ENCODE assay signal across 22 mouse cellular contexts in genomic region chr16:77384021-77384729, GRCm38 (mm10).
DNase-seq lines count a peak whose midpoint lies in the region; ATAC-seq lines count a peak whose summit lies in the region.
"Had no signal": no experiment of that assay in that cellular context is flagged by ENCODE, and none has a peak within 500 bp of the region (broad histone marks: within the 10 kb centered on the region; RNA-seq: fewer than 3 reads in every experiment).

No protein-coding gene starts in this region.

- H3K4me3 ChIP-seq in forebrain, embryonic 12.5 days (replicated peaks): no peak overlapping the region
- no peak overlapping the region for H3K4me3 ChIP-seq in forebrain, embryonic 14.5 days (ENCODE audit: low read depth, low read length)
- H3K4me3 ChIP-seq in neural tube, embryonic 11.5 days (ENCODE audit: low read depth, low read length): no peak overlapping the region
- H3K4me3 ChIP-seq in midbrain, embryonic 15.5 days: no peak overlapping the region
- H3K4me3 ChIP-seq: limb, embryonic 10.5 days; megakaryocyte, embryonic 14.5 days had no signal

- H3K27ac ChIP-seq in forebrain, embryonic 12.5 days: no peak overlapping the region
- no peak overlapping the region for H3K27ac ChIP-seq in forebrain, embryonic 14.5 days (ENCODE audit: low read depth, low read length)
- H3K27ac ChIP-seq in neural tube, embryonic 11.5 days (ENCODE audit: low read depth, low read length): peak overlapping the region; percentile 39; the same call in 1 of the 2 replicates
- no peak overlapping the region for H3K27ac ChIP-seq in midbrain, embryonic 15.5 days
- H3K27ac ChIP-seq: limb, embryonic 10.5 days had no signal

- no peaks in the 10 kb centered on the region for H3K27me3 ChIP-seq in forebrain, embryonic 12.5 days
- H3K27me3 ChIP-seq in forebrain, embryonic 14.5 days (replicated peaks; ENCODE audit: control insufficient read depth, insufficient read depth, low read length): no peaks in the 10 kb centered on the region
- no peaks in the 10 kb centered on the region for H3K27me3 ChIP-seq in neural tube, embryonic 11.5 days (ENCODE audit: control insufficient read depth, insufficient read depth, low read length)
- no peaks in the 10 kb centered on the region for H3K27me3 ChIP-seq in midbrain, embryonic 15.5 days (replicated peaks)
- H3K27me3 ChIP-seq: CH12.LX; megakaryocyte, embryonic 14.5 days had no signal

- no peaks in the 10 kb centered on the region for H3K9me3 ChIP-seq in forebrain, embryonic 12.5 days
- no peaks in the 10 kb centered on the region for H3K9me3 ChIP-seq in forebrain, embryonic 14.5 days (replicated peaks; ENCODE audit: control insufficient read depth, low read length)
- H3K9me3 ChIP-seq in neural tube, embryonic 11.5 days (ENCODE audit: control insufficient read depth, low read length): no peaks in the 10 kb centered on the region
- H3K9me3 ChIP-seq in midbrain, embryonic 15.5 days: no peaks in the 10 kb centered on the region
- H3K9me3 ChIP-seq: limb, embryonic 10.5 days; megakaryocyte, embryonic 14.5 days had no signal

- H3K4me1 ChIP-seq in forebrain, embryonic 12.5 days: peaks cover 34% of the 10 kb centered on the region
- H3K4me1 ChIP-seq in forebrain, embryonic 14.5 days (ENCODE audit: control insufficient read depth, insufficient read depth, low read length): peaks cover 14% of the 10 kb centered on the region; the same call in 1 of the 2 replicates
- peaks cover 17% of the 10 kb centered on the region for H3K4me1 ChIP-seq in neural tube, embryonic 11.5 days (ENCODE audit: control insufficient read depth, insufficient read depth, low read length)
- H3K4me1 ChIP-seq in midbrain, embryonic 15.5 days: peaks cover 23% of the 10 kb centered on the region
- H3K4me1 ChIP-seq: megakaryocyte, embryonic 14.5 days had no signal

- H3K36me3 ChIP-seq in forebrain, embryonic 12.5 days (replicated peaks): no peaks in the 10 kb centered on the region
- H3K36me3 ChIP-seq in forebrain, embryonic 14.5 days (ENCODE audit: control insufficient read depth, insufficient read depth, low read length): no peaks in the 10 kb centered on the region
- no peaks in the 10 kb centered on the region for H3K36me3 ChIP-seq in neural tube, embryonic 11.5 days (ENCODE audit: control insufficient read depth, insufficient read depth, low read length)
- H3K36me3 ChIP-seq in midbrain, embryonic 15.5 days (replicated peaks): no peaks in the 10 kb centered on the region
- H3K36me3 ChIP-seq: limb, embryonic 10.5 days had no signal

- no peak overlapping the region for H3K9ac ChIP-seq in forebrain, embryonic 12.5 days
- H3K9ac ChIP-seq in forebrain, embryonic 14.5 days (ENCODE audit: low read length): no peak overlapping the region
- H3K9ac ChIP-seq in neural tube, embryonic 11.5 days (ENCODE audit: low read length): no peak overlapping the region
- H3K9ac ChIP-seq in midbrain, embryonic 15.5 days: no peak overlapping the region
- H3K9ac ChIP-seq: liver, postnatal 0 days had no signal

- peak; percentile 55; the same call in 1 of the 2 replicates for ATAC-seq in forebrain, embryonic 12.5 days (ENCODE audit: low FRiP score)
- no peak for ATAC-seq in forebrain, embryonic 14.5 days
- ATAC-seq in neural tube, embryonic 11.5 days (ENCODE audit: insufficient read depth, low FRiP score, low TSS enrichment): peak; percentile 77
- peak; percentile 37; the same call in 1 of the 2 replicates for ATAC-seq in midbrain, embryonic 15.5 days (replicated peaks)
- ATAC-seq: forebrain, embryonic 16.5 days; liver, postnatal 0 days had no signal

- H3K4me2 ChIP-seq in forebrain, embryonic 12.5 days: no peak overlapping the region
- H3K4me2 ChIP-seq in forebrain, embryonic 14.5 days (ENCODE audit: low read length): no peak overlapping the region
- H3K4me2 ChIP-seq in neural tube, embryonic 11.5 days (ENCODE audit: low read depth): no peak overlapping the region
- no peak overlapping the region for H3K4me2 ChIP-seq in midbrain, embryonic 15.5 days

- DNase-seq in forebrain, embryonic 14.5 days (ENCODE audit: low spot score): no peak
- no peak for DNase-seq in neural tube, embryonic 11.5 days (ENCODE audit: low spot score)
- no peak for DNase-seq in neural tube, embryonic 10.5 days (ENCODE audit: extremely low spot score, low spot score)
- no peak for DNase-seq in frontal cortex, postnatal 36 days (ENCODE audit: low spot score in 2 of 2)
- no peak for DNase-seq in urinary bladder, postnatal 36 days (ENCODE audit: low spot score in 2 of 2)
- DNase-seq: adrenal gland, postnatal 36 days; cerebellum, adult 11-12 months; cerebellum, postnatal 25 days; gastrocnemius, postnatal 36 days; heart, postnatal 36 days; kidney, adult 11 months; liver, postnatal 0 days; lung, postnatal 10 days; right cerebral cortex, postnatal 14 days; spleen, adult 18-20 months; thymus, postnatal 36 days had no signal

- WGBS in forebrain, embryonic 12.5 days: 64% methylated on average over 6 of the region's 6 CpGs
- 69% methylated on average over 6 of the region's 6 CpGs for WGBS in forebrain, embryonic 14.5 days
- 56% methylated on average over 6 of the region's 6 CpGs for WGBS in neural tube, embryonic 11.5 days
- WGBS in midbrain, embryonic 15.5 days: 54% methylated on average over 6 of the region's 6 CpGs
